Mouse (Mus musculus): ENCODE data around the gene 7530416G11Rik.

Gene 7530416G11Rik

DNA sequence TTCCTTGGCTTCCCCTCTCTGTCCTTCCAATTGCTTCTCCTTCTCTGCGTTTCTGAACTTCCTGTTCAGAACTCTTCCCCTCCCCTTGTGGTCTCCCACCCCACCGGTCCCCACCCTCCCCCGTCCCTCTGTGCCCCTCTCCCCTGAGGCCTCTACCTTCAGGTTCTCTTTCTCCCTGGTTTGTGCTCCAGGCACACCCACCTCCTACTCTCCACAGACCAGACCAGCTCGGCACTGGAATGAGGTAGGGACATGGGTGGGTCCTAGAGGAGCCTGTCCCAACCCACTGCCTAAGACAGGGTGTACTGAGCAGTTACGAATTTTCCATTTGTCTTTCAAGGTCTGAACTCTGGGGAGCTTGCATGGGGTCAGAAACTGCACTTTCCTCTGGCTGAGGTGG, 23.1 kb downstream of the 7530416G11Rik start:
- no peak for DNase-seq (ENCODE audit: low spot score)

DNA sequence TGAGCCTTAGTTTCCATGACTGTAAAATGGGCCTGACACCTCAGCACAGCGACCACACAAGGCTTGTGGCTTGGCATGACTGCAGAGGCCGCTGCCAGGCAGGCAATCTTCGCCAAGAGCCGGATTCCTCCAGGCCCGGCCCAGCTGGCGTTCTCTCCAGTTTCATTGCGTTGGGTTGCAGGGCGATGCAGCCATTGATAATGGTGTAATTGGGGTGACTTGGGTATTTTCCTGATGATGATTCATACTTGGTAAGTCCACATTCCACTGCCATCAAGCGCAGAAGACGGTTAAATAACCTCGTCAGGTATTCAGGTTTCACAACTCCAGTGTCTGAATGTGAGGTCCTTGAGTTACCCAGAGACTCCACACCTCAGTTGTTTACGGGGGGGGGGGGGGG, 23.7 kb downstream of the 7530416G11Rik start:
- DNase-seq (ENCODE audit: low spot score) = no peak

DNA sequence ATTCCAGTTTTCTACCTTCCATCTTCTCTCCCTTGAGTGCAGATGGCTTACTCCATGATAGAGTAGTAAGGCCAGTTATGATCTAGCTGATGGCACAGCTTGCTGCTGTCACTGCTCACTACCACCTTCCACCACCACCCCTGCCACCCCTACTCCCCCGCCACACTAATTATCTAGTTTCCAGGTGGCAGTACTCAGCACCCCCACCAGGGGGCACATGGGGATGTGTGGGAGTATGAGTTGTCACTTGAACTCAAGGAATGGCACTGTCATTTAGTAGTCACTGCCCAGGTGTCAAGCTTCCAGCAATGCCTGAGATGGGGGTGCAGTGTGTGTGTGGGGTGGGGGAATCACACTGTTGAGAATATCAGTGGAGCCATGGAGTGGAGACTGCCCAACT, 25.4 kb downstream of the 7530416G11Rik start:
- DNase-seq (ENCODE audit: low spot score) = no peak

GRCm38 (mm10) chr15:85474697-85475096, 28.3 kb downstream of the 7530416G11Rik start:
- no peak for DNase-seq (ENCODE audit: low spot score)

DNA sequence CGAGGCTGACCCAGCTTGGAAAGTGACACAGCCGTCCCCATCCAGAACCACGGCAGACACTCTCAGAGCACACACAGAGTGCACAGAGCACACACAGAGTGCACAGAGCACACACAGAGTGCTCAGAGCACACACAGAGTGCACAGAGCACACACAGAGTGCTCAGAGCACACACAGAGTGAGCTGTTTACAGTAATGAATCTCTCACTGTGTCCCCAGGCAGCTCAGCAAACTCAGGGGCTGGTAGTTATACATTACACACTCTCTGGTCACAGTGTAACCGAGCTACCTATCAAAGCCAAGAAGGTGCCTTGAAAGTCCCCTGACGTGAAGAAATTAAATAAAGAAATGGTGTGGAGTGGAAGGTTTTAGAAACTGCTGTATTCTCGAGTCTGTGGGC, 33.6 kb downstream of the 7530416G11Rik start:
- no peak for DNase-seq (ENCODE audit: low spot score)

GRCm38 (mm10) chr15:85466456-85467067, 36.5 kb downstream of the 7530416G11Rik start:
- DNase-seq (ENCODE audit: low spot score) = no peak

DNA sequence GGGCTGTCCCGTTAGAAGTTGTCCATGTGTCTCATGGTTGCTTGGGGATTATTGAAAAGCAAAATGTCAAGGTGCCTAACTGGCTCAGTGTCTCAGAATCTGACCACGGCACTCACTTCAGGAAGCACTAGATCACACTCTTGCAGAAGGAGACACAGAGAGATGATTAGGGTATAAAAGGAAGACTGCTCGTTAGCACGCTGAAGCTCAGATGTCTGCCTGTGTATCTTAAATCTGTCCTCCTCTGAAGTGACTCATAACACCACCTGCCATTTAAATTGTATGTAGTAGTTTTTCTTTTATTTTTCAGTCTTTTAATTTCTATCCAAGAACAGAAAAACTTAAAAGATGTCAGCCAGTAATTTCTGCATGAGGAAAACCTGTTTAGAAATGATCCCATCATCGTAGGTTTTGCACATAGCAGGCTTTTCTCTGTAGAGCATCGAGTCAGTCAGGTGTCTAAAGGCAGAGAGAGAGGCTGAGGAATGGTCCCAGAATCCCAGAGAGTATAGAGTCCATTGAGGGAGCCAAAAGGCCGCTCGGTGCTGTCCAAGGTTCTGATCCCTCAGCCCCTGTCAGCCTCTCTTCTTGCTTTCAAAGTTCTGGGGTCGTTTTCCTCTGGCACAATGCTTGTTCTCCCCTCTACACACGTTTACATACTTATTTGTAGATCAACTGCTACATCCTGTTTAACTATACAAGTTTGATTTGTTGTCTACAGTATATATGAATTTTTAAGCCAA, 38.0 kb downstream of the 7530416G11Rik start:
- DNase-seq (ENCODE audit: low spot score) = no peak

DNA sequence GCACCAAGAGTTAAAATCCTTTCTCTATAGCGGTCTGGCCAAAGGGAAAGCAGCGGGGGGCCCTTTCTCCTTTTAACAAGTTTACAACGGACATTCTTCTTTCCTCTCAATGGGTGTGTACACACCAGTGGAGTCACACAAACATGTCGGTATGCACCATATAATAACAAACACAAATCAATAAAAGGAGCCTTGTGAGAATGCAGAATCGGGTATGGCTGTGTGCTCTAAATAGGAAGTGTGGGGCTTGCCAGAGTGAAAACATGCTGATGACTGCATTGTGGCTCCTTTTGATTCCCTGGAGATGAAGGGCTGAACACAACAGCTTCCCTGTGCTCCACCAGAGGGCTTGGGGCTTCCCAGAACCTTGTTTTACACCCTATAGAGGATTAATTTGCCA, 38.8 kb downstream of the 7530416G11Rik start:
- DNase-seq (ENCODE audit: low spot score) = no peak

- DNase-seq (ENCODE audit: low spot score) = no peak
Observed at GRCm38 (mm10) chr15:85463027-85463790, 39.8 kb downstream of the 7530416G11Rik start.

DNA sequence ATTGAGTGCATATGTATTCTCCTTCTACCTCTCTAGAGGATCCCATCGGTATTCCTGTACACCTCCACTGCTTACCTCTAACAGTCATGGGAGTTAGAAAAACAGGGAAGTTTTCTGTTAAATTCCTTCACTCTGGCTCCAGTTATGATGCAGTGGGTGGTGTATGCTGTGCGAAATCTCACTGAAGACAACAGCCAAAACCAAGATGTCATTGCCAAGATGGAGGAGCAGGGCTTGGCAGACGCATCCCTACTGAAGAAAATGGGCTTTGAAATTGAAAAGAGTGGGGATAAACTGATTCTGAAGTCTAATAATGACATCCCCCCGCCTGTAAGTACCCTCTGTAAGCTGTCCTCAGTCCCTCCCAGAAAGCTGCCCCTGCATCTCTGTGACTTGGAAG, 40.9 kb downstream of the 7530416G11Rik start:
- no peak for DNase-seq (ENCODE audit: low spot score)

DNA sequence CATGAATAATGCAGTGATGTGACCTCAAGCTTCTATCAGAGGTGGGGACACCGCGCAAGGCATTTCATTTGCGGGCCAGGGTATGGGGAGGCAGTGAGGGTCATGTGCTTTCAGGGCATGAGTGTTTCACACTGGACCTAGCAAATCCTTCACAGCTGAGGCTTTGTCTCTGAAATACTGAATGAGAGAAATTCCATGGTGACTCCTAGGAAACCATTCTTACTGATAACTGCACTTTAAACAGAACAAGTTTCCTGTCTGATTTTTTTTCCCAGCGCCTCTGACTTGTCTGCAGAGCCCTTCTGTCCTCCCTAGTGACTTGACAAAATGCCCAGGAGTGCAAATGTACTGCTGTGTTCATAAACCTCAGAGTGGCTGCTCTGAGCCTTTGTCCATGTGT, 41.5 kb downstream of the 7530416G11Rik start:
- DNase-seq (ENCODE audit: low spot score) = no peak

GRCm38 (mm10) chr15:85458631-85459082, 44.4 kb downstream of the 7530416G11Rik start:
- DNase-seq (ENCODE audit: low spot score) = no peak

GRCm38 (mm10) chr15:85457838-85458237, 45.2 kb downstream of the 7530416G11Rik start:
- DNase-seq (ENCODE audit: low spot score) = no peak

GRCm38 (mm10) chr15:85456891-85457290, 46.1 kb downstream of the 7530416G11Rik start:
- DNase-seq (ENCODE audit: low spot score) = peak; percentile 20

DNA sequence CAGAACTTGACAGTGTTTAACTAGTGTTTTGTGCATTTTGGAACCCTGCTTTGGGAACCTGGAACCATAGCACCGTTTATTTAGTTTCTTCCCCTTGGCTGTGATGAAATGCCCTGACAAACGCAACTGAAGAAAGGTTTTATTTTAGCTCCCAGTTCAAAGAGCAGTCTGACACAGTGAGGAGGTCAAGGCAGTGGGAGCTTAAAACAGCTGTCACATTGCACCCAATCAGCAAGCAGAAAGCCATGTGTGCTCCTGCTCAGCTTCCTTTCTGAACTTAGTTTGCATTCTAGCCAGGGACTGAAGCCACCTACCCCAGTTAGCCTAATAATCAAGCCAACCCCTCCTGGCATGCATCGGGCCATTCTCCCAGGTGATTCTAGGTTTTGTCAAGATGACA, 56.4 kb downstream of the 7530416G11Rik start:
- DNase-seq (ENCODE audit: low spot score) = no peak

All from testis, postnatal 14 days (tissue).